Mouse (Mus musculus): ENCODE results near the gene Ereg. TPM values are rescaled to one million over a fixed set of nuclear protein-coding genes. Genes with fewer than 3 reads are reported as not detected.
A peak's percentile ranks its signal among the peaks of the same experiment; 100 is the strongest.

The Ereg gene
- polyA plus RNA-seq, 1 experiment from 2014 or later = not detected

GRCm38 (mm10) chr5:91047987-91048386 lies 26.4 kb upstream of the Ereg start:
- no peaks in the 10 kb centered on the region for H3K27me3 ChIP-seq (ENCODE audit: control insufficient read depth, insufficient read depth, low read length)
- no peaks in the 10 kb centered on the region for H3K36me3 ChIP-seq (ENCODE audit: control insufficient read depth, insufficient read depth, low read length)
- no peak overlapping the region for H3K9ac ChIP-seq (replicated peaks; ENCODE audit: low read depth, low read length)
- 82% methylated on average over 6 of the region's 6 CpGs for WGBS
- no peaks in the 10 kb centered on the region for H3K4me1 ChIP-seq (ENCODE audit: control insufficient read depth, insufficient read depth, low read length)
- H3K9me3 ChIP-seq (ENCODE audit: control insufficient read depth, low read length) = no peaks in the 10 kb centered on the region
- no peak overlapping the region for H3K4me2 ChIP-seq (ENCODE audit: low read depth, low read length)
- H3K4me3 ChIP-seq (ENCODE audit: low read depth, low read length) = no peak overlapping the region
- no peak overlapping the region for H3K27ac ChIP-seq (ENCODE audit: low read depth, low read length)
- ATAC-seq (ENCODE audit: low read depth) = no peak

- WGBS = 92% methylated on average over 8 of the region's 8 CpGs
- no peak overlapping the region for H3K27ac ChIP-seq (ENCODE audit: low read depth, low read length)
- no peaks in the 10 kb centered on the region for H3K36me3 ChIP-seq (ENCODE audit: control insufficient read depth, insufficient read depth, low read length)
- no peak overlapping the region for H3K4me3 ChIP-seq (ENCODE audit: low read depth, low read length)
- H3K4me2 ChIP-seq (ENCODE audit: low read depth, low read length) = no peak overlapping the region
- no peaks in the 10 kb centered on the region for H3K27me3 ChIP-seq (ENCODE audit: control insufficient read depth, insufficient read depth, low read length)
- H3K9me3 ChIP-seq (ENCODE audit: control insufficient read depth, low read length) = no peaks in the 10 kb centered on the region
- H3K9ac ChIP-seq (replicated peaks; ENCODE audit: low read depth, low read length) = no peak overlapping the region
- no peaks in the 10 kb centered on the region for H3K4me1 ChIP-seq (ENCODE audit: control insufficient read depth, insufficient read depth, low read length)
- ATAC-seq (ENCODE audit: low read depth) = no peak
Measured at GRCm38 (mm10) chr5:91048397-91048796, 26.0 kb upstream of the Ereg start.

- 84% methylated on average over 4 of the region's 4 CpGs for WGBS
- ATAC-seq (ENCODE audit: low read depth) = no peak
- Histone ChIP-seq H3K4me1 (ENCODE audit: control insufficient read depth, insufficient read depth, low read length) (no peaks in the 10 kb centered on the region), H3K27me3 (ENCODE audit: control insufficient read depth, insufficient read depth, low read length) (peaks cover 4% of the 10 kb centered on the region; the same call in 1 of the 2 replicates), H3K27ac (ENCODE audit: low read depth, low read length) (no peak overlapping the region), H3K4me2 (ENCODE audit: low read depth, low read length) (no peak overlapping the region), H3K4me3 (ENCODE audit: low read depth, low read length) (no peak overlapping the region), H3K9ac (replicated peaks; ENCODE audit: low read depth, low read length) (no peak overlapping the region), H3K9me3 (ENCODE audit: control insufficient read depth, low read length) (no peaks in the 10 kb centered on the region), H3K36me3 (ENCODE audit: control insufficient read depth, insufficient read depth, low read length) (no peaks in the 10 kb centered on the region)
Measured at GRCm38 (mm10) chr5:91072340-91072739, 2.1 kb upstream of the Ereg start.

GRCm38 (mm10) chr5:91073626-91074025 lies 796 bp upstream of the Ereg start:
- H3K4me2 ChIP-seq (ENCODE audit: low read depth, low read length) = no peak overlapping the region
- H3K36me3 ChIP-seq (ENCODE audit: control insufficient read depth, insufficient read depth, low read length) = no peaks in the 10 kb centered on the region
- H3K27me3 ChIP-seq (ENCODE audit: control insufficient read depth, insufficient read depth, low read length) = peaks cover 4% of the 10 kb centered on the region; the same call in 1 of the 2 replicates
- no peak overlapping the region for H3K9ac ChIP-seq (replicated peaks; ENCODE audit: low read depth, low read length)
- no peaks in the 10 kb centered on the region for H3K9me3 ChIP-seq (ENCODE audit: control insufficient read depth, low read length)
- 86% methylated on average over 8 of the region's 8 CpGs for WGBS
- no peak overlapping the region for H3K4me3 ChIP-seq (ENCODE audit: low read depth, low read length)
- H3K4me1 ChIP-seq (ENCODE audit: control insufficient read depth, insufficient read depth, low read length) = no peaks in the 10 kb centered on the region
- H3K27ac ChIP-seq (ENCODE audit: low read depth, low read length) = no peak overlapping the region
- no peak for ATAC-seq (ENCODE audit: low read depth)

GRCm38 (mm10) chr5:91074026-91074425 lies 396 bp upstream of the Ereg start:
- no peaks in the 10 kb centered on the region for H3K9me3 ChIP-seq (ENCODE audit: control insufficient read depth, low read length)
- H3K4me1 ChIP-seq (ENCODE audit: control insufficient read depth, insufficient read depth, low read length) = no peaks in the 10 kb centered on the region
- 58% methylated on average over 8 of the region's 8 CpGs for WGBS
- 0 out of 2 replicates have a peak overlapping the region, but pooled peaks have one; percentile 28 for H3K9ac ChIP-seq (replicated peaks; ENCODE audit: low read depth, low read length)
- peaks cover 4% of the 10 kb centered on the region; the same call in 1 of the 2 replicates for H3K27me3 ChIP-seq (ENCODE audit: control insufficient read depth, insufficient read depth, low read length)
- H3K4me3 ChIP-seq (ENCODE audit: low read depth, low read length) = peak overlapping the region; percentile 23; the same call in 1 of the 2 replicates
- H3K4me2 ChIP-seq (ENCODE audit: low read depth, low read length) = peak overlapping the region; percentile 48
- no peak for ATAC-seq (ENCODE audit: low read depth)
- H3K36me3 ChIP-seq (ENCODE audit: control insufficient read depth, insufficient read depth, low read length) = no peaks in the 10 kb centered on the region
- H3K27ac ChIP-seq (ENCODE audit: low read depth, low read length) = no peak overlapping the region

- Histone ChIP-seq H3K27me3 (ENCODE audit: control insufficient read depth, insufficient read depth, low read length) (peaks cover 4% of the 10 kb centered on the region; the same call in 1 of the 2 replicates), H3K36me3 (ENCODE audit: control insufficient read depth, insufficient read depth, low read length) (no peaks in the 10 kb centered on the region), H3K4me3 (ENCODE audit: low read depth, low read length) (no peak overlapping the region), H3K4me1 (ENCODE audit: control insufficient read depth, insufficient read depth, low read length) (no peaks in the 10 kb centered on the region), H3K4me2 (ENCODE audit: low read depth, low read length) (no peak overlapping the region; the same call in 1 of the 2 replicates), H3K9me3 (ENCODE audit: control insufficient read depth, low read length) (no peaks in the 10 kb centered on the region), H3K27ac (ENCODE audit: low read depth, low read length) (no peak overlapping the region), H3K9ac (replicated peaks; ENCODE audit: low read depth, low read length) (no peak overlapping the region)
- 43% methylated on average over 1 of the region's 1 CpGs for WGBS
- ATAC-seq (ENCODE audit: low read depth) = no peak
Measured at GRCm38 (mm10) chr5:91075021-91075420, 599 bp downstream of the Ereg start.

- H3K9me3 ChIP-seq (ENCODE audit: control insufficient read depth, low read length) = no peaks in the 10 kb centered on the region
- no peak overlapping the region for H3K4me2 ChIP-seq (ENCODE audit: low read depth, low read length)
- no peaks in the 10 kb centered on the region for H3K4me1 ChIP-seq (ENCODE audit: control insufficient read depth, insufficient read depth, low read length)
- no peaks in the 10 kb centered on the region for H3K36me3 ChIP-seq (ENCODE audit: control insufficient read depth, insufficient read depth, low read length)
- H3K9ac ChIP-seq (replicated peaks; ENCODE audit: low read depth, low read length) = no peak overlapping the region
- H3K4me3 ChIP-seq (ENCODE audit: low read depth, low read length) = no peak overlapping the region
- no peaks in the 10 kb centered on the region for H3K27me3 ChIP-seq (ENCODE audit: control insufficient read depth, insufficient read depth, low read length)
- 88% methylated on average over 5 of the region's 5 CpGs for WGBS
- no peak for ATAC-seq (ENCODE audit: low read depth)
- H3K27ac ChIP-seq (ENCODE audit: low read depth, low read length) = no peak overlapping the region
Measured at GRCm38 (mm10) chr5:91083016-91083415, 8.6 kb downstream of the Ereg start.

GRCm38 (mm10) chr5:91085291-91085690 lies 10.9 kb downstream of the Ereg start:
- WGBS = 73% methylated on average over 5 of the region's 5 CpGs
- Histone ChIP-seq H3K36me3 (ENCODE audit: control insufficient read depth, insufficient read depth, low read length) (no peaks in the 10 kb centered on the region), H3K4me1 (ENCODE audit: control insufficient read depth, insufficient read depth, low read length) (no peaks in the 10 kb centered on the region), H3K4me3 (ENCODE audit: low read depth, low read length) (no peak overlapping the region), H3K4me2 (ENCODE audit: low read depth, low read length) (no peak overlapping the region), H3K27ac (ENCODE audit: low read depth, low read length) (no peak overlapping the region), H3K27me3 (ENCODE audit: control insufficient read depth, insufficient read depth, low read length) (no peaks in the 10 kb centered on the region), H3K9me3 (ENCODE audit: control insufficient read depth, low read length) (no peaks in the 10 kb centered on the region), H3K9ac (replicated peaks; ENCODE audit: low read depth, low read length) (no peak overlapping the region)
- ATAC-seq (ENCODE audit: low read depth) = no peak

GRCm38 (mm10) chr5:91090301-91090700 lies 15.9 kb downstream of the Ereg start:
- Histone ChIP-seq H3K4me3 (ENCODE audit: low read depth, low read length) (no peak overlapping the region), H3K9me3 (ENCODE audit: control insufficient read depth, low read length) (no peaks in the 10 kb centered on the region), H3K27ac (ENCODE audit: low read depth, low read length) (no peak overlapping the region), H3K4me2 (ENCODE audit: low read depth, low read length) (no peak overlapping the region), H3K36me3 (ENCODE audit: control insufficient read depth, insufficient read depth, low read length) (no peaks in the 10 kb centered on the region), H3K9ac (replicated peaks; ENCODE audit: low read depth, low read length) (no peak overlapping the region), H3K27me3 (ENCODE audit: control insufficient read depth, insufficient read depth, low read length) (no peaks in the 10 kb centered on the region), H3K4me1 (ENCODE audit: control insufficient read depth, insufficient read depth, low read length) (no peaks in the 10 kb centered on the region)
- no peak for ATAC-seq (ENCODE audit: low read depth)
- WGBS = 46% methylated on average over 3 of the region's 3 CpGs

All from neural tube, embryonic 14.5 days (tissue).